Mouse (Mus musculus) erythroblast, embryonic 14.5 days (primary cell): ENCODE data around the gene Nin.

Experiments
- GATA1 ChIP-seq: IDR thresholded peaks from 2 replicates; pipeline ENCODE4 v1.6.1; 2012; ENCODE audit warnings: low read length, inconsistent platforms, mixed read lengths
- TAL1 ChIP-seq: IDR thresholded peaks from 3 replicates; pipeline ENCODE4 v1.6.1; 2012; ENCODE audit warnings: low read length, inconsistent platforms, mixed read lengths

DNA sequence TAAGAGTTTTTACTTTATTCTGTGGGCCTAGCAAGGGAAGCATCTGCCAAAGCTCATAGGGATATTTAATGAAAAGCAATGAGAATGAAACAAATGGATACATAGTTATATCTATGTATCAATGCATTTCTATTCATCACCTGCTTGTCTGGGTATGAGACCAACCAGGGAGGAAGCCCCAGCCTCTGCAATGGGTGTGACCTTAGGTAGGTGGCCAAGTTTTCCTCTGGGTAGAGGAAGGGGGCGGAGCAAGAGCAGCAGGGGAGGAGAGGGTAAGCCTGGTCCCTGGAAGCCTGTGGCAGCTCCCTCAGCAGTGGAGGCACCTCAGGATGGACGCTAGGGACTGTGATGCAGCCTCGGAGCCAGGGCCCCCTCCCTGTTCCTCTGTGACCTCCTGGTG lies 40.3 kb upstream of the Nin start, which contains the start of gene Abhd12b:
- TF ChIP-seq GATA1, result no peak
- TF ChIP-seq TAL1, result no peak
